In genomic region chr3:152482182-152482581, GRCm38 (mm10) we compare ENCODE assay signal across 22 mouse cellular contexts.
"Had no signal": no experiment of that assay in that cellular context is flagged by ENCODE, and none has a peak within 500 bp of the region (broad histone marks: within the 10 kb centered on the region; RNA-seq: fewer than 3 reads in every experiment).

No protein-coding gene starts in this region.

- H3K36me3 ChIP-seq: heart, embryonic 10.5 days; heart, embryonic 12.5 days; hindbrain, embryonic 13.5 days; hindbrain, embryonic 15.5 days; kidney, embryonic 15.5 days had no signal

- H3K9ac ChIP-seq: heart, embryonic 12.5 days; hindbrain, embryonic 13.5 days; hindbrain, embryonic 15.5 days; kidney, embryonic 15.5 days had no signal

- H3K27ac ChIP-seq: heart, embryonic 10.5 days; hindbrain, embryonic 13.5 days; hindbrain, embryonic 15.5 days; hindbrain, postnatal 0 days; kidney, embryonic 15.5 days; kidney, postnatal 0 days; layer of hippocampus, adult 2 months; left cerebral cortex, adult 2 months had no signal

- H3K4me3 ChIP-seq: heart, embryonic 10.5 days; heart, embryonic 12.5 days; hindbrain, embryonic 13.5 days; hindbrain, embryonic 15.5 days; kidney, embryonic 15.5 days; layer of hippocampus, adult 2 months; left cerebral cortex, adult 2 months had no signal

- H3K4me2 ChIP-seq: heart, embryonic 12.5 days; hindbrain, embryonic 13.5 days; hindbrain, embryonic 15.5 days; kidney, embryonic 15.5 days; liver, embryonic 11.5 days had no signal

- ATAC-seq: hindbrain, postnatal 0 days; intestine, embryonic 16.5 days had no signal

- H3K9me3 ChIP-seq: heart, embryonic 10.5 days; heart, embryonic 12.5 days; hindbrain, embryonic 13.5 days; hindbrain, embryonic 15.5 days; kidney, embryonic 15.5 days had no signal

- H3K27me3 ChIP-seq: heart, embryonic 12.5 days; hindbrain, embryonic 13.5 days; hindbrain, embryonic 15.5 days; kidney, embryonic 15.5 days had no signal

- DNase-seq: gastrocnemius, postnatal 14 days; gastrocnemius, postnatal 36 days; heart, adult 18-20 months; heart, postnatal 10 days; heart, postnatal 36 days; kidney, adult 11 months; kidney, adult 2 months; kidney, adult 9 months; kidney, postnatal 14 days; kidney, postnatal 36 days; liver had no signal
